Mouse (Mus musculus) A20 (cell line): ENCODE measurements around the gene Mfsd11.
"Not testable (repeated sequence)": the region's sequence is repeated elsewhere in the genome, so short reads cannot be mapped to it uniquely, and the experiment has no call there.

ENCODE experiments used
- DNase-seq: peaks from one replicate; pipeline ENCODE4 v3.0.0-alpha.2; 2011; ENCODE audit warnings: low read depth, low spot score

The Mfsd11 gene

DNA sequence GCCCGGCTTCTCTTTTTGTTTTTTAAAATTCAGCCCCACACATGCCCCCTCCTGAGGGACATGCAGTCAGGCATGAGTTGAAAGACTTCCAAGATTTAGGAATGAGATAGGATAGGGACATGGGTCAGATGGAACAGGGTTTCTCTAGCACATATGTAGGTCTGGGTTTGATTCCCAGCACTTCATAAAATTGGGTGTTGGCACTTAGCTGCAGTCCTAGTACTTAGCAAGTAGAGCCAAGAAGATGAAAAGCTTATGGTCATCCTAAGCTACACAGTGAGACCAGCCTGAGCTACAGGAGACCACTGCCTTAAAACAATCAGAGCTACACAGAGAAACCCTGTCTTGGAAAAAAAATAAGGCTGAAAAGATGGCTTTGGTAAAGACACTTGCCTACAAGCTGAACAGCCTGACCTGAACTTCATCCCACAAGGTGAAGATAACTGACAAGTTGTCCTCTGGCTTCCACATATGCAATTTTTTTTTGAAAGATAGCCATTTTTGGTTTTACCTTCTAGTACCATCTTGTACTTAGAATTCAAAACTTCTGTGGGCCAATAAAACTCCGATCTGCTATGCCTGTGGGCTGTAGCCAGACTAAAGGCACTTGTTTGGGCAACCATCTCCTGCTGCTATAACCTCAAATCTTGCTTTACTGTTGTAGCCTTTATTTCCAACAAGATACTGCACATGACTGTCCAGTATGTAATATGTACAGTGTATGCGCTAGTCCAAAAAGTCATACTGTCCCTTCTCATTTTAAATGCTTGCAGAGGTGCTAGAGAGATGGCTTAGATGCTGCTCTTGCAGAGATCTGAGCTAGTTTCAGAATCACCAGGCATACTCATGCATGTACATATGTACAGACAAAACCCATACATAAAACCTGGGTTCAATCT is 4.8 kb upstream of the Mfsd11 start:
- peak; percentile 37 for DNase-seq

GRCm38 (mm10) chr11:116848086-116848876 is 4.0 kb upstream of the Mfsd11 start:
- DNase-seq, result no peak

GRCm38 (mm10) chr11:116848877-116849178 is 3.4 kb upstream of the Mfsd11 start:
- not testable (repeated sequence) for DNase-seq

DNA sequence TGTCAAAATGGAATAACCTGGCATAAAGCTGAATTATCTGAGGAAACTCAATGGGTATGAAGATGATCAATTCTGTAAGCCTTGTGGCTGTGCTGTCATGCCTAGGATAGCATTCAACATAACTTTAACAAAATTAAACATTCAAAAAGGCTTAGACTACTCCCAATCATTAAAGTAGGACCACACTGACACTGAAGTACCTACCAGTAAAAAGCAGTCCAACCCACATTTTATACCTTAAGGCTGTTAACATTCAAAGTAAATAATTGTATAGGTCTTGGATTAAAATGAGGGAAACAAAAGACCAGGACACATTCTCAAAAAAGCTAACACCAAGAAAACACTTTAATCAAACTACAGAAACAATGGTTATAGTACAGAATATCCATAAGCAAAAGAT is 2.7 kb upstream of the Mfsd11 start:
- DNase-seq, result no peak

DNA sequence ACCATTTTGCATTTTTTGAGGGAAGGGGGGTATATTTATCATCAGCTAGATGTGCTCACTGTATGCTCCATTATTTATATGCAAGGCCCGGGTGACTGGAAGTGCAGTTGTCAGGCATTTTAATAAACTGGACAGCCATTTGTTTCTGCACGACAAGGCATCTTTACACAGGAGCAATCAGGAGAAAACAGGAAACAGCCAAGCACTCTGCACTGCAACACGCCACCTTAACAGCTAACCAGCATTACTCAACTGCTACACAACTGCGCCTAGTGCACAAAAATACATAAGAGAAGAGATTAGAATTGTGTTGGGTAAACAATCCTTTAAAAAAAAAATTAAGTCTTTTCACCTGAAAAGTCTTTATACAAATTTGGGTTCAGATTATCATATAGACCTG is 2.2 kb upstream of the Mfsd11 start:
- peak; percentile 30 for DNase-seq

GRCm38 (mm10) chr11:116850833-116851477 is 1.3 kb upstream of the Mfsd11 start:
- DNase-seq, result peak; percentile 35

- DNase-seq, result peak; percentile 30
Measured at GRCm38 (mm10) chr11:116851576-116852290, 507 bp upstream of the Mfsd11 start.

DNA sequence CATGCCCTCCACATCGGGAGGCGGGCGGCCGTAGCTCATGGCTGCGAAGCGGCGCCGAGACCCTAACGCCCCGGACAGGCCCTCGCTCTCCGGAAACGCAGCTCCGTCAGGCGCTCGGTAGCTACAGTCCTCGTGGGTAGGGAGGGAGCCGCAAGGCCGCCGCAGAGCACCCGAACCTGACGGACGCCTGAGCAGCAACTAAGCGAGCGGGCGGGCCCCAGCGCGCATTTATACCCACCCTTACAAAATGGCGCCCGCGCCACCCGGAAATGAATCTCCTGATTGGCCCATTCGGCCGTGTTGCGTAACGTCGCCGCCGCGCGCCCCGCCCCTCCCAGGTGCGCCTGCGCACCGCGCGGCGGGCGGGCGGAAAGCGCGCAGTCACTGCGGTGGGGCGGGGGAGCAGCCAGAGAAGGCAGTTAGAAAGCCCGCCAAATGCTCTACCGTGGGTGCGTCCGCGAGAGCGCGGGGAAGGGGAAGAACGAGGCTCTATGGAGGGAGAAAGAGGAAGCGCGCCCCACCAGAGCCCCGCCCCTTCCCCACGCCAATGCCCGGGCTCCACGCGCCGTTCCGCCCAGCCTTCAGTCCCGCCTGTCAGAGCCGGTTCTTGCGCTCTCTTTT is 761 bp downstream of the Mfsd11 start, which contains the start of gene Srsf2:
Gene Srsf2 (minus strand): TSS at position 204 of the 621 bp plus-strand sequence.
- DNase-seq, result peak; percentile 96

DNA sequence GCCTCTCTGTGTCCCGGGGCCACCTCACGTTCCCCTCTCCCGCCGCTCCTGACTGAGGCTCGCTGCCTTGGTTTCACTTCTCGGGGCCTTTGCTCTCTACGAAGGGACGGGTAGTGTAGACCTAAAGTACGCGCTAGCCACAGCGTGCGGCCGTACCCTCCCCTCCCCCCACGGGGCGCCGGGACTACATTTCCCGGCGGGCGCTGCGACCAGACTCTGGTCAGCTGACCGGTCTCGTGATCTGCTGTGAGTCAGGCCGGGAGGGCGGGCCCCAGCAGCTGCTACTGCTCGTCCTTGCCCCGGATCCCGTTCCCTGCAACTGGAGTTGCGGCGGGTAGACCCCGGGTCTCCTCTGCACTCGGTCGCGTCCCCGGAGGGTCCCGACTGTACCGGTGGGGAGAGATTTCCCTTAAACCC is 1.3 kb downstream of the Mfsd11 start:
- peak; percentile 96 for DNase-seq

DNA sequence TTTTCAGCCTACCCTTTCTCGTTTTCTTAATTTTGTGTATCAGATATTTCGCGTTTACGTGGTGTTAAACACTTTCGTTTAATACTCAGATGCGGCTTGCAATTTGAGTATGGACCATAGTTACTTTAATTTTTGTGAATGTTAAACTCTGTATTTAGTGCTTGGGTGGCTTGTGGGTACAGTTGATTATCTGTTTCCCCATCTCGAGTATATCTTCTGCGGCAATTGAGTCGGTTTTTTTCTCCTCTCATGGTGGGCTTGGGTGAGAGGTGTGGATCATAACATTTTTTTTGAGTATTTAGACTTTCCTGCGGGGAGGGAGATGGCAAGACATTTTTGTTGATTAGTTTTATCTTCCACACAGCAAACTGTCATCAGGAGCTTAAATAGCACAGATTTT is 2.0 kb downstream of the Mfsd11 start:
- DNase-seq, result no peak

DNA sequence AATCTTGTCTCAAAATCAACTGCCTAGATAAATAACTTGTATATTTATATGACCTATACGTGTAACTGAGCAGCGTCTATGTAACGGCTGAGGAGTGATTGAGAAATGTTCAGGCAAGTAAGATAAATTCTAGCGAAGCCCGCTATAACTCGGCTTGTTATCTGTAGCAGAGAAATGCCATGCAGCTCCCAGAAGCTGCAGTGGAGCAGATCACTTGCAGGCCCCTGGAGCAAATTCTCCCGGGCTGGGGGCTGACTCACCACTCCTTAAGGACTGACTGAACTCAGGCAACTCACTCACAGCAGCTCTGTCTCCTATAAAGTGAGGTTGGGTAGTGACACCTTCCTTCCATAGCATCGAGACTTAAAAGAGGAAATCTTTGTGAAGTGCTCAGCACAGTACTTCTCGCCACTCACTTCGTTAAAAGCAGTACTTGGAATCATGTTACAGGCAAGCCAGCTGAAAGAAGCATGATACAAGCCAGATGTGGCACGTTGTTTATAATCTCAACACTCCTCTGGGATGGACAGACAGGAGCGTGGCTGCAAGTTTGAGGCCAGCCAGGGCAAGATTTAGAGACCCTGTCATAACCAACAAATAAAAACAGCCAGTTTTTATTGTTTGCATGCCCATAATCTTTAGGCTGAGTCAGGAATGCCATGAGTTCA is 5.1 kb downstream of the Mfsd11 start:
- DNase-seq, result no peak

GRCm38 (mm10) chr11:116864444-116864843 is 12.2 kb downstream of the Mfsd11 start:
- no peak for DNase-seq

GRCm38 (mm10) chr11:116865945-116866585 is 13.8 kb downstream of the Mfsd11 start:
- no peak for DNase-seq

DNA sequence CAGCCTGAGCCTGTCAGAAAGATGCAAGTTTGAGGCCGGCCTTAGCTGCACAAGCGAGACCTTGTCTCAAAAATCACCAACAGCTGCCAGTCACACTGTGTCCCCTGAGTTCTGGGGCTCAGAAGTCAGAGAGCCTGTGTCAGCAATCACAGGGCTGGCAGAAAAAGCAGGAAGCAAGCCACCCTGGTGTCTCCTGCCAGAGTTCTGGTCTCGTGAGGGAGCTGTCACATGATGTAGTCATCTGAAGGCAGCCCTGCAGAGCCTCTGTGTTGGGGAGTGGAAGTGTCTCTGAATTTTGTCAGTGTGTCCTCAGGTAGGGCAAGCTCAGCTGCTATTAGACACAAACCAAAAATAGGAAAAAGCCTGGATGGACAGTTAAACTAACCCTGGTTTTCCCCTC is 15.9 kb downstream of the Mfsd11 start:
- DNase-seq, result no peak

DNA sequence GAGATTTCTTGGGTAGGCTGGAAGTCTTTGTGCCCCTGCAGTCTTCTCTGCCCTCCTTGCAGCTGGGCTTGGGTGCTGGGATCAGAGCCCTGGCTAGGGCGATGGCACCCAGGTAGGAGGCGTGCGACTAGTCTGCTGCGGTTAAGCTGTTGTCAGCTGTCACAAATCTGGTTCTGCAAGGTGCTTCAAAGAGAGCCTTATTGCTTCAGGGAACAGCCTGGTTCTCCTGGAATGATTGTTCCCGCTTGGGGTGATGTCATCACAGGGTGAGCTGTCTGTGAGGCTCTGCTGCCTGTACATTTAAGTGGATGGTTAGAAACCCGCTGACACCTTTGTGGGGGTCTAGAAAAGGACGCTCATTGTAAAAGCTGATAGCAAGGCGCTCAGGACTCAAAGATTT is 17.0 kb downstream of the Mfsd11 start:
- DNase-seq, result no peak

- DNase-seq, result no peak
Measured at GRCm38 (mm10) chr11:116869641-116870040, 17.4 kb downstream of the Mfsd11 start.

DNA sequence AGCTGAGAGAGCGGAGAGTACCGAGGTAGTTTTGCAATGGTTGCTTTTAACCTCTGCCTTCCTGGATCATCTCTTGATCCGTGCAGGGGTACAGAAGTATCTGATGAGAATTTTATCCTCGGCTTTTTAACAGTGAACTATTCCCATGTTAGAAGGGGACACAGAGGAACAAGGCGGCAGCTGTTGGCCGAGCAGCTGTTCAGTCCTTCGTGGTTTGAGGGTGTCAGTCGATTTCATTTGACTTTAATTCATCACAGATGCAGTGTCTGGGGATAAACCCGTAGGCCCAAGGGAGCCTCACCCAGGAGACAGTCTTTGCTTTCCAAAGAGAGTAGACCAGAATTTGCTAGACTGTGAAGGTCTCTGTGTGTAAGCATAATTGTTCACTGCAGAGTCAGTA is 19.3 kb downstream of the Mfsd11 start:
- DNase-seq, result no peak

DNA sequence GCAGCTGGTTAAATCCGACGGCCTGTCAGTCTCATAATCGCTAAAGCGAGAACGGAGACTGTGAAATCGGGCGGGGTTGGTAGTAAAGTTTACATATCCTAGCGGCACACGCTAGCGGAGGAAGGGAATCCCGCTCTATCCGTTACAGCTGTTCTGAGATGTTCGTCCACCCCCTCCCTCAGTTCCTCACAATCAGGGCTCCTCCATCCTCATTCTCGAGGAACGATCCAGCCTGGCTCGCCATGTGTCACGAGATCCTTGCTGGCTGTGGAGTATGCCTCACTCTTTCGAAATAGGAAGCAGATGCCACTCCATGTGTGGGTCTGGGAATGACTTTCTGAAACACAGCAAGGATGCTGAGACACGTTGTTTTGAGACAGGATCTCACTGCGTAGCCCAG is 21.7 kb downstream of the Mfsd11 start:
- no peak for DNase-seq

DNA sequence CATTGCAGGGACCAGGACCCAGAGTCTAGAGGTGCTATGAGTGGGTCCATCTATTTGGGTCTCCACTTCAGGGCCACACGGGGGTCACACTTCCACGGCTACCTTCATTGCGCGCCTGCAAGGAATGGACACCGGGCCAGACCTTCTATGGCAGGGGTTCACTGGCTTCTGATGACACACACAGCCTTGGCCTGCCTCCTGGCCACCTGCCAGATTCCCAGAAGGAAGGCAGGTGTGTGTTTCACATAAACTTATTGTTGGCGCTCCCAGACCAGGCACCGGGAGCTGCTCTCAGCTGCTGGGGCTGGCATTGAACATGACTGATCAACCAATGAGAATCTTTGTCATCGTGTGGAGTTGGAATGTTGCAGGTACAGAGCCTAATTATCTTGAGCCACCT is 26.2 kb downstream of the Mfsd11 start:
- no peak for DNase-seq

DNA sequence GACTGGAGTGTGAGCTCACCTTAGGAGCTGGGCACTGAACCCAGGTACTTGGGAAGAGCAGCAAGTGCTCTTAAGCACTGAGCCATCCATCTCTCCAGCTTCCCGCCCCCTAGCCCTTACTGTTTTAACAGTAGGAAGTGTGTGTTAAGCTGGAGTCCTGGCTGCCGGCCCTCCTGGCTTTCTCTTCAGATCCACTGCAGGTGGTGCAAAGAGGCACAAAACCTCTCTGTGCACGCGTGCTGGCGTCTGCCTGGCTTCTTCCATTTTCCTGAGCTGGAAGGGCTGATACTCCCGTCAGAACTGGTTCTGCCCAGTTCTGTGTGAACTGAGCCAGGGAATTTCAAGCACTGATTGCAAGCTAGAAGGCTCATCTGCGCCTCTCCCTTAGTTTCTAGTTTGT is 28.6 kb downstream of the Mfsd11 start:
- no peak for DNase-seq
